Mouse (Mus musculus) C2C12 (cell line): ENCODE measurements around the gene Mgat4b.

Experiments
- CEBPB ChIP-seq: IDR thresholded peaks from one replicate; pipeline ENCODE4 v1.6.1; 2011; ENCODE audit warnings: low read depth, mild to moderate bottlenecking, control low read depth, moderate library complexity
- CTCF ChIP-seq: IDR thresholded peaks from one replicate; pipeline ENCODE4 v1.5.1; 2011; ENCODE audit not compliant: control insufficient read depth, insufficient read depth, insufficient read length
- MAX ChIP-seq: IDR thresholded peaks from one replicate; pipeline ENCODE4 v1.6.1; 2011; ENCODE audit warnings: mild to moderate bottlenecking, control low read depth
- MYOD1 ChIP-seq: IDR thresholded peaks from one replicate; pipeline ENCODE4 v1.6.1; 2011; ENCODE audit warnings: low read depth; ENCODE audit not compliant: control insufficient read depth, insufficient read length
- MYOG ChIP-seq: IDR thresholded peaks from one replicate; pipeline ENCODE4 v1.6.1; 2011; ENCODE audit not compliant: control insufficient read depth, insufficient read length; ENCODE audit errors: extremely low read depth
- USF1 ChIP-seq: IDR thresholded peaks from one replicate; pipeline ENCODE4 v1.6.1; 2011; ENCODE audit warnings: low read depth, mild to moderate bottlenecking, control low read depth, moderate library complexity

- TF ChIP-seq MYOG (no peak), CTCF (no peak), MAX (no peak), CEBPB (no peak), USF1 (no peak), MYOD1 (no peak)
Observed at GRCm38 (mm10) chr11:50198219-50198846, 12.4 kb upstream of the Mgat4b start.
